Mouse (Mus musculus) C2C12 (cell line): ENCODE measurements around the gene Aqp1.

Experiments
- CTCF ChIP-seq: IDR thresholded peaks from one replicate; pipeline ENCODE4 v1.5.1; 2011; ENCODE audit not compliant: control insufficient read depth, insufficient read depth, insufficient read length
- USF1 ChIP-seq: IDR thresholded peaks from one replicate; pipeline ENCODE4 v1.6.1; 2011; ENCODE audit warnings: low read depth, mild to moderate bottlenecking, control low read depth, moderate library complexity

DNA sequence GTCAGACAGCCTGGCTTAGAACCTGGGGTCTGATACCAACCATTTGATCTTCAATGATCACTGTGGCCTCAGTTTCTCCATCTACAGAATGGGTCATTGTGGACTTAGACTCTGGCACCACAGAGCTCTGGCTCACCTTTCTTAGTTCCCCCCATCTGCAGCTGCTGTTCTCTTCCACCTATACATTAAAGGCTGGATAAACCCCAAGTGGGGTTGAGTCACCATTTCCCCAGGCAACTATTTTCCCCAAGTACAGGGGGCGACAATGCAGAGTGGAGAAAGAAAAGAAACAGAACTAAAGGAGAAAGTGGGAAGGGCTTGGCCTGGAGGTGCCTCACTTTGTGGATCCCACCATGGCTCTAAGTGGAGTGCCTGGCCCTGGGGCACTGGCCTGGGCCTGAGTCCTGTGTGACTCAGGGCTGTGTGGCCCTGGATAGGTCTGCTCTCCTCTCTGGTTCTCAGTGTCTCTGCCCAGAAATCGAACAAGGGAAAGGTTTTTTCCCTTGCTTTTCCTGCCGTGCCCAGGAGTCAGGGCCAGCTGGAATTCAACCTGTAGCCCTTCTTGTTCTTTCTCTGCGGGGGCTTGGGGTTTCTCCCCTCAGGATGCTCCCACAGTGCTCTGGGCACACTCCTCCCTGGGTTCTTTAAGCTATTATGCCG, 20.9 kb downstream of the Aqp1 start:
- TF ChIP-seq USF1, result no peak
- no peak for TF ChIP-seq CTCF
